Mouse (Mus musculus): ENCODE data around the gene Ascl1.

DNA sequence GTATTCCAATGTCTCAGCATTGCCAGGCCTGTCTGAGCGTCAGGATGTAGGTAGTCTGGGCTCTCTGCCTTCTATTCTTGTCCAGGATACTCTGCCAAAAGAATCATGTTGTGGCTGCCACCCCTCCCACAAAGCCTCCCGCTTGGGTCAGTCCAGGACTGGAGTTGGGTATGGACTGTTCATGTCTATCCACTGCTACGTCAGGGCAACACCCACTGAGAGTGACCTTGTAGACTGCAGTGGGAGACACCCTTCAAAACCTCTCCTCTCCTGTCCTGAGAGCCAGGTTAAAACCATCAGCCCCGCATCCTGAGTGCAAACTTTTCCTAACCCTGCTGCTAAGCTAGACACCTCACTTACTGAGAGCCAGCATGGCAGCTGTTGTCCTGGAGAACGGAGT lies 28.2 kb upstream of the Ascl1 start, which contains the start of gene Pah:
- TF ChIP-seq CTCF (IDR thresholded peaks at IDR 0.05; ENCODE audit: control insufficient read depth, insufficient read depth, insufficient replicate concordance, low read depth, low read length) (no peak), POLR2A (IDR thresholded peaks at IDR 0.05; ENCODE audit: control insufficient read depth, low read depth, low read length) (no peak)
